Comparison of ENCODE assay signal across 10 mouse cellular contexts in the genomic region with DNA sequence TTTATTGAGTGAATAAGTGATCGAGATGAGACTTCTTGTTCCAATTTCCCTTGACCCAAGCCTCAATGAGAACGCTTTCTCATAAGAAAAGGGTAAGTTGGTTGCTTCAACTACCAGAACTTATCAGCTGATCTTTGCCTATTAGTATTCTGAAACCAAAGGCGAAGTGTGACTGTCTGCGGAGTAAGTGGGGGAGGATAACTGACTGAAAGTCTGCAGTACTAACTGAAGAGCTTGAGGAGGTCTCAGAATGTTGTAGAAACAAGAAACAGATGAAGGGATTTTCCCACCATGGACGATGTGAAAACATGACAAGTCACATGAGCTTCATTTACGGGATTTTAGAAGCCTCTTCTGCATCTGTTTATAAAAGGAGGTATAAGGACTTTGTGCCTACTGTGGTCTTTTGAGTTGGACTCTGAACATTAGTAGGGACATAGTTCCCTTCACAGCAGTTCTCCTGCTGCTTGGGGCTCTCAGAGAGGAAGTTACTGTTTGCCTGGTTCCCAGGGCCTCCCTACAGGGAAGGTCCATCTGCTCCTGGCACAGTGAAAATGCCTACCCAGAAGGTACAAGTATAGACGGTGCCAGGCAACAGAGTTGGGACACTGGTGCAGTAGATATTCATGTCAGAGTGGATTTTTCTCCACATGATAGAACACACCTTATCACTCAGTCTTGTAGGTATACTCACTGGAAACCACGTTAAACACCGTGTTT.
DNase-seq lines count a peak whose midpoint lies in the region.
"Had no signal": no experiment of that assay in that cellular context is flagged by ENCODE, and none has a peak within 500 bp of the region (broad histone marks: within the 10 kb centered on the region; RNA-seq: fewer than 3 reads in every experiment).

No protein-coding gene starts in this region.

- DNase-seq in CD4-positive helper T cell, adult 2 months (ENCODE audit: low read depth, low spot score), result peak; percentile 61
- DNase-seq in ES-CJ7 (ENCODE audit: low read depth, low spot score), result peak; percentile 76
- DNase-seq in cerebellum, adult 9-10 months, result peak; percentile 96
- DNase-seq in kidney, postnatal 14 days, result peak; percentile 8
- DNase-seq in urinary bladder, postnatal 10 days (ENCODE audit: low spot score), result no peak
- DNase-seq in lung, postnatal 25 days (ENCODE audit: low spot score), result no peak
- DNase-seq in lung, postnatal 36 days, result no peak
- no peak for DNase-seq in thymus, postnatal 25 days
- DNase-seq: gastrocnemius, postnatal 10 days; retina, postnatal 1 day had no signal

Comparison
In these comparisons a context has a peak if more than half of its experiments do, and no peak if none do; other contexts are left out.
1. DNase-seq: peak in CD4-positive helper T cell, adult 2 months (single experiment), ES-CJ7 (single experiment), cerebellum, adult 9-10 months (single experiment) and kidney, postnatal 14 days (single experiment); none in urinary bladder, postnatal 10 days (single experiment), lung, postnatal 25 days (single experiment), lung, postnatal 36 days (single experiment) and thymus, postnatal 25 days (single experiment).